Mouse (Mus musculus) heart, embryonic 16.5 days (tissue): Measurements from ENCODE around the gene Abcb6. TPM values are rescaled to one million over a fixed set of nuclear protein-coding genes. Genes with fewer than 3 reads are reported as not detected.

Experiments used
- ATAC-seq: fragments of 200-750 bp; cut with Nextera tagmentation; replicated peaks from 2 replicates; pipeline ENCODE4 v1.8.0; 2017; ENCODE audit warnings: moderate number of reproducible peaks; ENCODE audit not compliant: insufficient read depth, low FRiP score; ENCODE audit errors: extremely low read depth
- H3K27ac ChIP-seq: fragments of 300-500 bp; sonication (generic); 2 replicates; pipeline ENCODE4 v1.5.1; 2014; ENCODE audit warnings: mild to moderate bottlenecking, low read length, control low read depth, moderate library complexity
- H3K27me3 ChIP-seq: fragments of 300-500 bp; sonication (generic); 2 replicates; pipeline ENCODE4 v1.6.1; 2014; ENCODE audit warnings: low read length, mixed read lengths; ENCODE audit not compliant: control insufficient read depth, insufficient read depth
- H3K36me3 ChIP-seq: fragments of 300-500 bp; sonication (generic); 2 replicates; pipeline ENCODE4 v1.6.1; 2014; ENCODE audit not compliant: control insufficient read depth, insufficient read depth
- H3K4me1 ChIP-seq: fragments of 300-500 bp; sonication (generic); 2 replicates; pipeline ENCODE4 v1.6.1; 2014; ENCODE audit warnings: low read length, mixed read lengths; ENCODE audit not compliant: control insufficient read depth, insufficient read depth
- H3K4me2 ChIP-seq: fragments of 300-500 bp; sonication (generic); 2 replicates; pipeline ENCODE4 v1.6.1; 2014; ENCODE audit warnings: low read depth, mild to moderate bottlenecking, control low read depth, low read length
- H3K4me3 ChIP-seq: fragments of 300-500 bp; sonication (generic); 2 replicates; pipeline ENCODE4 v1.5.1; 2014; ENCODE audit warnings: mild to moderate bottlenecking, control low read depth, low read length
- H3K9ac ChIP-seq: fragments of 300-500 bp; sonication (generic); 2 replicates; pipeline ENCODE4 v1.6.1; 2014; ENCODE audit warnings: low read length, control low read depth
- H3K9me3 ChIP-seq: fragments of 300-500 bp; sonication (generic); replicated peaks from 2 replicates; pipeline ENCODE4 v1.6.1; 2016; ENCODE audit warnings: low read length; ENCODE audit not compliant: control insufficient read depth
- WGBS: fragments of 180-500 bp; shearing (Covaris S2); extraction: QIAGEN DNeasy Blood & Tissue Kit; methylation state at CpG from one replicate; pipeline ENCODE4 v1.1.7; 2014; 5-methylcytosine and 5-hydroxymethylcytosine counted together
- polyA plus RNA-seq: library from polyadenylated mRNA; unstranded; fragments of >200 nt; fragmentation: Nextera tagmentation; extraction: Ambion mirVana; gene quantifications from 2 replicates; pipeline ENCODE4 v1.2.1, GENCODE M21; 2015

Abcb6 gene
- polyA plus RNA-seq, 1 experiment from 2014 or later = 15.2 TPM

GRCm38 (mm10) chr1:75212542-75212941, 32.4 kb upstream of the Abcb6 start:
- 75% methylated on average over 4 of the region's 4 CpGs for WGBS
- Histone ChIP-seq H3K4me2 (no peak overlapping the region), H3K4me3 (no peak overlapping the region)

GRCm38 (mm10) chr1:75211141-75211708, 31.0 kb upstream of the Abcb6 start:
- WGBS = 11% methylated on average over 17 of the region's 17 CpGs
- Histone ChIP-seq H3K27ac (no peak overlapping the region), H3K36me3 (peaks cover 22% of the 10 kb centered on the region), H3K9ac (peak overlapping the region; percentile 91), H3K27me3 (peaks cover 2% of the 10 kb centered on the region), H3K9me3 (no peaks in the 10 kb centered on the region), H3K4me1 (peaks cover 18% of the 10 kb centered on the region), H3K4me2 (peak overlapping the region; percentile 80), H3K4me3 (peak overlapping the region; percentile 77)
- no peak for ATAC-seq

More at GRCm38 (mm10) chr1:75212542-75212941, 32.4 kb upstream of the Abcb6 start:
- no peak for ATAC-seq
- H3K27me3 ChIP-seq = peaks cover 2% of the 10 kb centered on the region
- H3K9me3 ChIP-seq = no peaks in the 10 kb centered on the region
- peaks cover 22% of the 10 kb centered on the region for H3K36me3 ChIP-seq
- H3K4me1 ChIP-seq = peaks cover 20% of the 10 kb centered on the region
- no peak overlapping the region for H3K9ac ChIP-seq
- H3K27ac ChIP-seq = no peak overlapping the region

GRCm38 (mm10) chr1:75210136-75211087, 30.2 kb upstream of the Abcb6 start, which contains the start of the genes Glb1l and Stk16:
Glb1l (minus strand) TSS chr1:75210813.
Stk16 (plus strand) TSS chr1:75210838.
- WGBS = 5% methylated on average over 42 of the region's 42 CpGs
- Histone ChIP-seq H3K27ac (no peak within 1 kb of the TSS), H3K36me3 (peaks cover 18% of the 10 kb centered on the region), H3K9me3 (no peaks in the 10 kb centered on the region), H3K4me3 (peak within 1 kb of the TSS; percentile 77), H3K27me3 (peaks cover 2% of the 10 kb centered on the region), H3K9ac (peak within 1 kb of the TSS; percentile 91), H3K4me1 (peaks cover 18% of the 10 kb centered on the region), H3K4me2 (peak within 1 kb of the TSS; percentile 80)
- peak; percentile 93 for ATAC-seq

GRCm38 (mm10) chr1:75208967-75209678, 28.9 kb upstream of the Abcb6 start:
- 11% methylated on average over 34 of the region's 34 CpGs for WGBS
- H3K27ac ChIP-seq = no peak overlapping the region
- no peak for ATAC-seq

GRCm38 (mm10) chr1:75201236-75201635, 21.0 kb upstream of the Abcb6 start:
- WGBS = 75% methylated on average over 1 of the region's 1 CpGs

More at GRCm38 (mm10) chr1:75208967-75209678, 28.9 kb upstream of the Abcb6 start:
- peaks cover 18% of the 10 kb centered on the region for H3K4me1 ChIP-seq
- H3K4me2 ChIP-seq = peak overlapping the region; percentile 68
- peak overlapping the region; percentile 53 for H3K4me3 ChIP-seq
- peaks cover 15% of the 10 kb centered on the region for H3K36me3 ChIP-seq
- H3K9ac ChIP-seq = peak overlapping the region; percentile 71
- peaks cover 2% of the 10 kb centered on the region for H3K27me3 ChIP-seq
- H3K9me3 ChIP-seq = no peaks in the 10 kb centered on the region

GRCm38 (mm10) chr1:75192452-75192851, 12.3 kb upstream of the Abcb6 start:
- peak overlapping the region; percentile 95 for H3K9ac ChIP-seq
- H3K36me3 ChIP-seq = peaks cover 24% of the 10 kb centered on the region
- peak; percentile 42 for ATAC-seq
- H3K9me3 ChIP-seq = no peaks in the 10 kb centered on the region
- under 1% methylated on average over 19 of the region's 19 CpGs for WGBS
- peak overlapping the region; percentile 76 for H3K4me2 ChIP-seq
- H3K27ac ChIP-seq = peak overlapping the region; percentile 96
- peak overlapping the region; percentile 96 for H3K4me3 ChIP-seq
- peaks cover 16% of the 10 kb centered on the region for H3K4me1 ChIP-seq
- no peaks in the 10 kb centered on the region for H3K27me3 ChIP-seq

More at GRCm38 (mm10) chr1:75201236-75201635, 21.0 kb upstream of the Abcb6 start:
- H3K36me3 ChIP-seq = peaks cover 33% of the 10 kb centered on the region
- H3K4me3 ChIP-seq = no peak overlapping the region
- ATAC-seq = no peak
- H3K4me2 ChIP-seq = no peak overlapping the region
- no peaks in the 10 kb centered on the region for H3K4me1 ChIP-seq
- no peaks in the 10 kb centered on the region for H3K27me3 ChIP-seq
- no peaks in the 10 kb centered on the region for H3K9me3 ChIP-seq
- no peak overlapping the region for H3K27ac ChIP-seq
- no peak overlapping the region for H3K9ac ChIP-seq

- H3K36me3 ChIP-seq = peaks cover 28% of the 10 kb centered on the region
- H3K4me3 ChIP-seq = peak within 1 kb of the TSS; percentile 96
- peak within 1 kb of the TSS; percentile 95 for H3K4me2 ChIP-seq
- peaks cover 16% of the 10 kb centered on the region for H3K4me1 ChIP-seq
- no peaks in the 10 kb centered on the region for H3K9me3 ChIP-seq
- WGBS = under 1% methylated on average over 56 of the region's 56 CpGs
- peak; percentile 100 for ATAC-seq
- no peaks in the 10 kb centered on the region for H3K27me3 ChIP-seq
- H3K9ac ChIP-seq = peak within 1 kb of the TSS; percentile 95
- H3K27ac ChIP-seq = peak within 1 kb of the TSS; percentile 96
Measured at GRCm38 (mm10) chr1:75191622-75192402, 11.6 kb upstream of the Abcb6 start, which contains the start of the genes Ankzf1 and Atg9a. Ankzf1 (plus strand) TSS chr1:75192151. Atg9a (minus strand) TSS chr1:75192196.

- WGBS = 41% methylated on average over 5 of the region's 5 CpGs
- Histone ChIP-seq H3K9ac (peak overlapping the region; percentile 95), H3K4me2 (peak overlapping the region; percentile 95), H3K27me3 (no peaks in the 10 kb centered on the region), H3K9me3 (no peaks in the 10 kb centered on the region), H3K36me3 (peaks cover 28% of the 10 kb centered on the region), H3K4me3 (peak overlapping the region; percentile 96), H3K4me1 (peaks cover 16% of the 10 kb centered on the region), H3K27ac (peak overlapping the region; percentile 96)
- no peak for ATAC-seq
Measured at GRCm38 (mm10) chr1:75191258-75191621, 11.0 kb upstream of the Abcb6 start.
